Mouse (Mus musculus): ENCODE results near the gene Dusp1. TPM values are rescaled to one million over a fixed set of nuclear protein-coding genes. Genes with fewer than 3 reads are reported as not detected.

Dusp1 gene
- polyA plus RNA-seq, 1 experiment: 58.4 TPM

GRCm38 (mm10) chr17:26478672-26479071 is 83.3 kb downstream of the Dusp1 start:
- TF ChIP-seq CTCF (IDR thresholded peaks at IDR 0.05; ENCODE audit: low read depth, low read length) (no peak), POLR2A (IDR thresholded peaks at IDR 0.05; ENCODE audit: insufficient read depth, low read length) (no peak), EP300 (IDR thresholded peaks at IDR 0.05; ENCODE audit: insufficient read depth, low read depth, low read length) (no peak)
- Histone ChIP-seq H3K27me3 (ENCODE audit: control insufficient read depth, insufficient read depth, low read length, poor library complexity, severe bottlenecking) (no peaks in the 10 kb centered on the region), H3K27ac (ENCODE audit: insufficient read depth, low read length) (no peak overlapping the region), H3K4me1 (ENCODE audit: control insufficient read depth, insufficient read depth, low read length) (no peaks in the 10 kb centered on the region), H3K4me3 (ENCODE audit: low read depth, low read length) (no peak overlapping the region), H3K9ac (ENCODE audit: low read depth, poor library complexity, severe bottlenecking) (no peak overlapping the region), H3K36me3 (ENCODE audit: control insufficient read depth, insufficient read depth, low read length, poor library complexity, severe bottlenecking) (no peaks in the 10 kb centered on the region), H3K9me3 (replicated peaks; ENCODE audit: control insufficient read depth, insufficient read depth, low read length, poor library complexity, severe bottlenecking) (no peaks in the 10 kb centered on the region)

- Histone ChIP-seq H3K4me1 (ENCODE audit: control insufficient read depth, insufficient read depth, low read length) (no peaks in the 10 kb centered on the region), H3K9ac (ENCODE audit: low read depth, poor library complexity, severe bottlenecking) (no peak overlapping the region), H3K9me3 (replicated peaks; ENCODE audit: control insufficient read depth, insufficient read depth, low read length, poor library complexity, severe bottlenecking) (no peaks in the 10 kb centered on the region), H3K4me3 (ENCODE audit: low read depth, low read length) (no peak overlapping the region), H3K36me3 (ENCODE audit: control insufficient read depth, insufficient read depth, low read length, poor library complexity, severe bottlenecking) (no peaks in the 10 kb centered on the region), H3K27me3 (ENCODE audit: control insufficient read depth, insufficient read depth, low read length, poor library complexity, severe bottlenecking) (no peaks in the 10 kb centered on the region), H3K27ac (ENCODE audit: insufficient read depth, low read length) (no peak overlapping the region)
- TF ChIP-seq POLR2A (IDR thresholded peaks at IDR 0.05; ENCODE audit: insufficient read depth, low read length): no peak
- TF ChIP-seq CTCF (IDR thresholded peaks at IDR 0.05; ENCODE audit: low read depth, low read length): no peak
- TF ChIP-seq EP300 (IDR thresholded peaks at IDR 0.05; ENCODE audit: insufficient read depth, low read depth, low read length): no peak
Measured at GRCm38 (mm10) chr17:26476871-26477270, 85.1 kb downstream of the Dusp1 start.

GRCm38 (mm10) chr17:26468102-26468894 is 93.6 kb downstream of the Dusp1 start:
- Histone ChIP-seq H3K36me3 (ENCODE audit: control insufficient read depth, insufficient read depth, low read length, poor library complexity, severe bottlenecking) (no peaks in the 10 kb centered on the region), H3K9me3 (replicated peaks; ENCODE audit: control insufficient read depth, insufficient read depth, low read length, poor library complexity, severe bottlenecking) (no peaks in the 10 kb centered on the region), H3K27ac (ENCODE audit: insufficient read depth, low read length) (no peak overlapping the region), H3K4me3 (ENCODE audit: low read depth, low read length) (no peak overlapping the region), H3K4me1 (ENCODE audit: control insufficient read depth, insufficient read depth, low read length) (peaks cover 3% of the 10 kb centered on the region), H3K9ac (ENCODE audit: low read depth, poor library complexity, severe bottlenecking) (no peak overlapping the region), H3K27me3 (ENCODE audit: control insufficient read depth, insufficient read depth, low read length, poor library complexity, severe bottlenecking) (no peaks in the 10 kb centered on the region)
- TF ChIP-seq EP300 (IDR thresholded peaks at IDR 0.05; ENCODE audit: insufficient read depth, low read depth, low read length) (no peak), CTCF (IDR thresholded peaks at IDR 0.05; ENCODE audit: low read depth, low read length) (no peak), POLR2A (IDR thresholded peaks at IDR 0.05; ENCODE audit: insufficient read depth, low read length) (no peak)

- TF ChIP-seq POLR2A (IDR thresholded peaks at IDR 0.05; ENCODE audit: insufficient read depth, low read length) (no peak), CTCF (IDR thresholded peaks at IDR 0.05; ENCODE audit: low read depth, low read length) (no peak), EP300 (IDR thresholded peaks at IDR 0.05; ENCODE audit: insufficient read depth, low read depth, low read length) (no peak)
- H3K4me1 ChIP-seq (ENCODE audit: control insufficient read depth, insufficient read depth, low read length): peaks cover 3% of the 10 kb centered on the region
- no peaks in the 10 kb centered on the region for H3K27me3 ChIP-seq (ENCODE audit: control insufficient read depth, insufficient read depth, low read length, poor library complexity, severe bottlenecking)
- H3K4me3 ChIP-seq (ENCODE audit: low read depth, low read length): no peak overlapping the region
- no peaks in the 10 kb centered on the region for H3K36me3 ChIP-seq (ENCODE audit: control insufficient read depth, insufficient read depth, low read length, poor library complexity, severe bottlenecking)
- H3K27ac ChIP-seq (ENCODE audit: insufficient read depth, low read length): no peak overlapping the region
- H3K9ac ChIP-seq (ENCODE audit: low read depth, poor library complexity, severe bottlenecking): no peak overlapping the region
- no peaks in the 10 kb centered on the region for H3K9me3 ChIP-seq (replicated peaks; ENCODE audit: control insufficient read depth, insufficient read depth, low read length, poor library complexity, severe bottlenecking)
Measured at GRCm38 (mm10) chr17:26467619-26468018, 94.3 kb downstream of the Dusp1 start.

GRCm38 (mm10) chr17:26466741-26467150 is 95.2 kb downstream of the Dusp1 start:
- Histone ChIP-seq H3K27me3 (ENCODE audit: control insufficient read depth, insufficient read depth, low read length, poor library complexity, severe bottlenecking) (no peaks in the 10 kb centered on the region), H3K4me3 (ENCODE audit: low read depth, low read length) (no peak overlapping the region), H3K36me3 (ENCODE audit: control insufficient read depth, insufficient read depth, low read length, poor library complexity, severe bottlenecking) (no peaks in the 10 kb centered on the region), H3K4me1 (ENCODE audit: control insufficient read depth, insufficient read depth, low read length) (peaks cover 3% of the 10 kb centered on the region), H3K9ac (ENCODE audit: low read depth, poor library complexity, severe bottlenecking) (no peak overlapping the region), H3K9me3 (replicated peaks; ENCODE audit: control insufficient read depth, insufficient read depth, low read length, poor library complexity, severe bottlenecking) (no peaks in the 10 kb centered on the region), H3K27ac (ENCODE audit: insufficient read depth, low read length) (no peak overlapping the region)
- TF ChIP-seq CTCF (IDR thresholded peaks at IDR 0.05; ENCODE audit: low read depth, low read length): peak; percentile 79
- no peak for TF ChIP-seq EP300 (IDR thresholded peaks at IDR 0.05; ENCODE audit: insufficient read depth, low read depth, low read length)
- no peak for TF ChIP-seq POLR2A (IDR thresholded peaks at IDR 0.05; ENCODE audit: insufficient read depth, low read length)

- no peaks in the 10 kb centered on the region for H3K27me3 ChIP-seq (ENCODE audit: control insufficient read depth, insufficient read depth, low read length, poor library complexity, severe bottlenecking)
- H3K4me1 ChIP-seq (ENCODE audit: control insufficient read depth, insufficient read depth, low read length): peaks cover 3% of the 10 kb centered on the region
- no peak overlapping the region for H3K27ac ChIP-seq (ENCODE audit: insufficient read depth, low read length)
- TF ChIP-seq POLR2A (IDR thresholded peaks at IDR 0.05; ENCODE audit: insufficient read depth, low read length): no peak
- H3K36me3 ChIP-seq (ENCODE audit: control insufficient read depth, insufficient read depth, low read length, poor library complexity, severe bottlenecking): no peaks in the 10 kb centered on the region
- H3K9ac ChIP-seq (ENCODE audit: low read depth, poor library complexity, severe bottlenecking): no peak overlapping the region
- no peaks in the 10 kb centered on the region for H3K9me3 ChIP-seq (replicated peaks; ENCODE audit: control insufficient read depth, insufficient read depth, low read length, poor library complexity, severe bottlenecking)
- no peak overlapping the region for H3K4me3 ChIP-seq (ENCODE audit: low read depth, low read length)
Measured at GRCm38 (mm10) chr17:26464972-26465371, 97.0 kb downstream of the Dusp1 start.

Measured in ES-Bruce4 (cell line).